Mouse (Mus musculus) adipocyte (in vitro differentiated cells): ENCODE measurements around the gene Nphs1.
A peak's percentile ranks its signal among the peaks of the same experiment; 100 is the strongest.

ENCODE experiments used
- DNase-seq: peaks from one replicate; pipeline ENCODE4 v3.0.0-alpha.2; 2016; ENCODE audit warnings: low spot score

Nphs1 gene

GRCm38 (mm10) chr7:30457629-30458330, at the start of gene Nphs1, which contains the start of gene Kirrel2:
TSS of gene Nphs1 (plus strand) at chr7:30458315.
TSS of gene Kirrel2 (minus strand) at chr7:30457690.
- no peak for DNase-seq

GRCm38 (mm10) chr7:30408639-30409038, 49.5 kb upstream of the Nphs1 start:
- DNase-seq: no peak

- no peak for DNase-seq
Observed at GRCm38 (mm10) chr7:30409789-30410188, 48.3 kb upstream of the Nphs1 start.

- DNase-seq: no peak
Observed at GRCm38 (mm10) chr7:30411023-30411422, 47.1 kb upstream of the Nphs1 start.

GRCm38 (mm10) chr7:30412735-30413147, 45.4 kb upstream of the Nphs1 start:
- DNase-seq: no peak

- DNase-seq: no peak
Observed at GRCm38 (mm10) chr7:30413596-30413995, 44.5 kb upstream of the Nphs1 start, which contains the start of gene Tyrobp. TSS of gene Tyrobp (plus strand) at chr7:30413760.

- no peak for DNase-seq
Observed at GRCm38 (mm10) chr7:30417856-30418255, 40.3 kb upstream of the Nphs1 start.

GRCm38 (mm10) chr7:30419561-30420499, 38.3 kb upstream of the Nphs1 start, which contains the start of gene Hcst:
TSS of gene Hcst (minus strand) at chr7:30419854.
- DNase-seq: no peak

- no peak for DNase-seq
Observed at GRCm38 (mm10) chr7:30420673-30421072, 37.4 kb upstream of the Nphs1 start.

- no peak for DNase-seq
Observed at GRCm38 (mm10) chr7:30421175-30421889, 36.8 kb upstream of the Nphs1 start, which contains the start of gene Nfkbid. TSS of gene Nfkbid (plus strand) at chr7:30421732.

- DNase-seq: no peak
Observed at GRCm38 (mm10) chr7:30421890-30422435, 36.2 kb upstream of the Nphs1 start.

- DNase-seq: no peak
Observed at GRCm38 (mm10) chr7:30422560-30422959, 35.6 kb upstream of the Nphs1 start.

- DNase-seq: no peak
Observed at GRCm38 (mm10) chr7:30423071-30423641, 35.0 kb upstream of the Nphs1 start.

- DNase-seq: no peak
Observed at GRCm38 (mm10) chr7:30429327-30429726, 28.8 kb upstream of the Nphs1 start.

GRCm38 (mm10) chr7:30430191-30430590, 27.9 kb upstream of the Nphs1 start:
- DNase-seq: peak; percentile 60

GRCm38 (mm10) chr7:30431793-30432192, 26.3 kb upstream of the Nphs1 start:
- DNase-seq: peak; percentile 72

GRCm38 (mm10) chr7:30434238-30434637, 23.9 kb upstream of the Nphs1 start:
- DNase-seq: peak; percentile 54

- no peak for DNase-seq
Observed at GRCm38 (mm10) chr7:30434701-30435100, 23.4 kb upstream of the Nphs1 start.

GRCm38 (mm10) chr7:30435156-30435555, 23.0 kb upstream of the Nphs1 start:
- DNase-seq: no peak

GRCm38 (mm10) chr7:30436879-30437278, 21.2 kb upstream of the Nphs1 start:
- DNase-seq: no peak

- no peak for DNase-seq
Observed at GRCm38 (mm10) chr7:30439734-30440133, 18.4 kb upstream of the Nphs1 start.
